Mouse (Mus musculus) embryonic facial prominence, embryonic 12.5 days (tissue): ENCODE data around the gene Acin1. TPM values are rescaled to one million over a fixed set of nuclear protein-coding genes. Genes with fewer than 3 reads are reported as not detected.
A peak's percentile ranks its signal among the peaks of the same experiment; 100 is the strongest.

Experiments used
- ATAC-seq: fragments of 200-750 bp; cut with Nextera tagmentation; 2 replicates; pipeline ENCODE4 v1.8.0; 2017; ENCODE audit not compliant: insufficient number of reproducible peaks, insufficient read depth, low FRiP score, low TSS enrichment
- H3K27ac ChIP-seq: fragments of 300-500 bp; sonication (generic); 2 replicates; pipeline ENCODE4 v1.5.1; 2016; ENCODE audit warnings: mild to moderate bottlenecking
- H3K27me3 ChIP-seq: fragments of 300-500 bp; sonication (generic); 2 replicates; pipeline ENCODE4 v1.6.1; 2016; ENCODE audit warnings: mild to moderate bottlenecking, moderate library complexity
- H3K36me3 ChIP-seq: fragments of 300-500 bp; sonication (generic); 2 replicates; pipeline ENCODE4 v1.6.1; 2016; ENCODE audit warnings: mild to moderate bottlenecking
- H3K4me1 ChIP-seq: fragments of 300-500 bp; sonication (generic); 2 replicates; pipeline ENCODE4 v1.6.1; 2016
- H3K4me2 ChIP-seq: fragments of 300-500 bp; sonication (generic); replicated peaks from 2 replicates; pipeline ENCODE4 v1.6.1; 2016; ENCODE audit warnings: mild to moderate bottlenecking, moderate library complexity
- H3K4me3 ChIP-seq: fragments of 300-500 bp; sonication (generic); 2 replicates; pipeline ENCODE4 v1.5.1; 2016; ENCODE audit warnings: mild to moderate bottlenecking
- H3K9ac ChIP-seq: fragments of 300-500 bp; sonication (generic); 2 replicates; pipeline ENCODE4 v1.6.1; 2016; ENCODE audit warnings: mild to moderate bottlenecking, moderate library complexity
- H3K9me3 ChIP-seq: fragments of 300-500 bp; sonication (generic); 2 replicates; pipeline ENCODE4 v1.6.1; 2016; ENCODE audit warnings: mild to moderate bottlenecking, moderate library complexity
- WGBS: fragments of 180-500 bp; shearing (Covaris S2); methylation state at CpG from one replicate; pipeline ENCODE4 v1.1.7; 2016; 5-methylcytosine and 5-hydroxymethylcytosine counted together
- polyA plus RNA-seq: library from polyadenylated mRNA; unstranded; fragments of >200 nt; fragmentation: Nextera tagmentation; extraction: Ambion mirVana; gene quantifications from 2 replicates; pipeline ENCODE4 v1.2.1, GENCODE M21; 2016

The Acin1 gene
- polyA plus RNA-seq, 1 experiment from 2014 or later = 150 TPM

GRCm38 (mm10) chr14:54640121-54640520 is 46.6 kb downstream of the Acin1 start:
- Histone ChIP-seq H3K27ac (no peak overlapping the region), H3K4me2 (peak overlapping the region; percentile 90), H3K9me3 (no peaks in the 10 kb centered on the region), H3K4me3 (peak overlapping the region; percentile 59), H3K9ac (peak overlapping the region; percentile 83), H3K4me1 (peaks cover 24% of the 10 kb centered on the region), H3K27me3 (no peaks in the 10 kb centered on the region), H3K36me3 (peaks cover 61% of the 10 kb centered on the region)
- ATAC-seq = no peak
- WGBS = 9% methylated on average over 4 of the region's 4 CpGs

GRCm38 (mm10) chr14:54638210-54638609 is 48.5 kb downstream of the Acin1 start:
- peaks cover 54% of the 10 kb centered on the region for H3K36me3 ChIP-seq

GRCm38 (mm10) chr14:54636954-54637353 is 49.8 kb downstream of the Acin1 start:
- ATAC-seq = no peak
- Histone ChIP-seq H3K27ac (no peak overlapping the region), H3K4me2 (no peak overlapping the region), H3K27me3 (no peaks in the 10 kb centered on the region), H3K4me1 (peaks cover 24% of the 10 kb centered on the region), H3K9ac (no peak overlapping the region), H3K36me3 (peaks cover 55% of the 10 kb centered on the region), H3K4me3 (no peak overlapping the region), H3K9me3 (no peaks in the 10 kb centered on the region)
- WGBS = 48% methylated on average over 8 of the region's 8 CpGs

More at GRCm38 (mm10) chr14:54638210-54638609, 48.5 kb downstream of the Acin1 start:
- Histone ChIP-seq H3K4me1 (peaks cover 24% of the 10 kb centered on the region), H3K27ac (no peak overlapping the region), H3K4me3 (no peak overlapping the region), H3K4me2 (no peak overlapping the region), H3K27me3 (no peaks in the 10 kb centered on the region), H3K9me3 (no peaks in the 10 kb centered on the region), H3K9ac (no peak overlapping the region; the same call in 1 of the 2 replicates)
- ATAC-seq = no peak
- WGBS = 78% methylated on average over 5 of the region's 5 CpGs

GRCm38 (mm10) chr14:54634182-54634581 is 52.5 kb downstream of the Acin1 start:
- Histone ChIP-seq H3K4me3 (no peak overlapping the region), H3K4me1 (peaks cover 4% of the 10 kb centered on the region; the same call in 1 of the 2 replicates), H3K27me3 (no peaks in the 10 kb centered on the region), H3K4me2 (no peak overlapping the region), H3K9me3 (no peaks in the 10 kb centered on the region), H3K27ac (no peak overlapping the region), H3K36me3 (peaks cover 75% of the 10 kb centered on the region), H3K9ac (no peak overlapping the region)
- ATAC-seq = no peak
- WGBS = 87% methylated on average over 4 of the region's 4 CpGs

GRCm38 (mm10) chr14:54632252-54632651 is 54.5 kb downstream of the Acin1 start:
- ATAC-seq = no peak
- H3K36me3 ChIP-seq = peaks cover 61% of the 10 kb centered on the region
- no peak overlapping the region for H3K4me2 ChIP-seq
- H3K27ac ChIP-seq = 0 out of 2 replicates have a peak overlapping the region, but pooled peaks have one; percentile 4
- no peaks in the 10 kb centered on the region for H3K9me3 ChIP-seq
- H3K27me3 ChIP-seq = no peaks in the 10 kb centered on the region
- no peaks in the 10 kb centered on the region for H3K4me1 ChIP-seq
- 95% methylated on average over 37 of the region's 37 CpGs for WGBS
- H3K9ac ChIP-seq = 0 out of 2 replicates have a peak overlapping the region, but pooled peaks have one; percentile 15
- no peak overlapping the region for H3K4me3 ChIP-seq

- H3K27me3 ChIP-seq = no peaks in the 10 kb centered on the region
- 63% methylated on average over 4 of the region's 4 CpGs for WGBS
- 0 out of 2 replicates have a peak overlapping the region, but pooled peaks have one; percentile 4 for H3K27ac ChIP-seq
- H3K4me1 ChIP-seq = no peaks in the 10 kb centered on the region
- no peak overlapping the region for H3K4me3 ChIP-seq
- H3K9me3 ChIP-seq = no peaks in the 10 kb centered on the region
- H3K36me3 ChIP-seq = peaks cover 51% of the 10 kb centered on the region
- no peak overlapping the region for H3K4me2 ChIP-seq
- no peak overlapping the region for H3K9ac ChIP-seq
- ATAC-seq = no peak
Measured at GRCm38 (mm10) chr14:54631240-54631599, 55.5 kb downstream of the Acin1 start.

GRCm38 (mm10) chr14:54630583-54631239 is 56.0 kb downstream of the Acin1 start:
- Histone ChIP-seq H3K4me1 (no peaks in the 10 kb centered on the region), H3K4me2 (no peak overlapping the region), H3K27me3 (0 out of 2 replicates have a peak, but pooled peaks cover 2% of the 10 kb centered on the region), H3K9ac (no peak overlapping the region), H3K9me3 (no peaks in the 10 kb centered on the region), H3K36me3 (peaks cover 46% of the 10 kb centered on the region), H3K27ac (0 out of 2 replicates have a peak overlapping the region, but pooled peaks have one; percentile 4), H3K4me3 (no peak overlapping the region)
- ATAC-seq = no peak
- 74% methylated on average over 11 of the region's 11 CpGs for WGBS

- no peak overlapping the region for H3K4me3 ChIP-seq
- H3K4me2 ChIP-seq = no peak overlapping the region
- H3K4me1 ChIP-seq = no peaks in the 10 kb centered on the region
- 93% methylated on average over 2 of the region's 2 CpGs for WGBS
- no peak overlapping the region for H3K9ac ChIP-seq
- peaks cover 45% of the 10 kb centered on the region for H3K36me3 ChIP-seq
- 0 out of 2 replicates have a peak, but pooled peaks cover 5% of the 10 kb centered on the region for H3K27me3 ChIP-seq
- H3K27ac ChIP-seq = no peak overlapping the region
- H3K9me3 ChIP-seq = no peaks in the 10 kb centered on the region
- no peak for ATAC-seq
Measured at GRCm38 (mm10) chr14:54629797-54630196, 56.9 kb downstream of the Acin1 start.

- Histone ChIP-seq H3K9me3 (no peaks in the 10 kb centered on the region), H3K27ac (no peak overlapping the region), H3K9ac (no peak overlapping the region), H3K27me3 (0 out of 2 replicates have a peak, but pooled peaks cover 5% of the 10 kb centered on the region), H3K36me3 (peaks cover 31% of the 10 kb centered on the region), H3K4me1 (no peaks in the 10 kb centered on the region), H3K4me2 (no peak overlapping the region), H3K4me3 (no peak overlapping the region)
- 71% methylated on average over 5 of the region's 5 CpGs for WGBS
- ATAC-seq = no peak
Measured at GRCm38 (mm10) chr14:54628103-54628502, 58.6 kb downstream of the Acin1 start.

- no peak for ATAC-seq
- H3K27me3 ChIP-seq = 0 out of 2 replicates have a peak, but pooled peaks cover 5% of the 10 kb centered on the region
- WGBS = 53% methylated on average over 10 of the region's 10 CpGs
Measured at GRCm38 (mm10) chr14:54624976-54625375, 61.8 kb downstream of the Acin1 start.

GRCm38 (mm10) chr14:54623334-54623733 is 63.4 kb downstream of the Acin1 start:
- Histone ChIP-seq H3K27me3 (0 out of 2 replicates have a peak, but pooled peaks cover 5% of the 10 kb centered on the region), H3K4me3 (no peak overlapping the region), H3K9me3 (no peaks in the 10 kb centered on the region), H3K9ac (no peak overlapping the region), H3K4me2 (no peak overlapping the region), H3K4me1 (no peaks in the 10 kb centered on the region), H3K27ac (no peak overlapping the region), H3K36me3 (no peaks in the 10 kb centered on the region)
- 85% methylated on average over 6 of the region's 6 CpGs for WGBS
- ATAC-seq = no peak

More at GRCm38 (mm10) chr14:54624976-54625375, 61.8 kb downstream of the Acin1 start:
- Histone ChIP-seq H3K4me2 (no peak overlapping the region), H3K9me3 (no peaks in the 10 kb centered on the region), H3K36me3 (0 out of 2 replicates have a peak, but pooled peaks cover 1% of the 10 kb centered on the region), H3K4me3 (no peak overlapping the region), H3K4me1 (no peaks in the 10 kb centered on the region), H3K9ac (no peak overlapping the region), H3K27ac (no peak overlapping the region)

- H3K36me3 ChIP-seq = peaks cover 5% of the 10 kb centered on the region; the same call in 1 of the 2 replicates
- 0 out of 2 replicates have a peak, but pooled peaks cover 5% of the 10 kb centered on the region for H3K4me1 ChIP-seq
- no peak within 1 kb of the TSS for H3K27ac ChIP-seq
- no peak for ATAC-seq
- no peak within 1 kb of the TSS for H3K4me3 ChIP-seq
- WGBS = 78% methylated on average over 1 of the region's 1 CpGs
- no peak within 1 kb of the TSS for H3K9ac ChIP-seq
- H3K9me3 ChIP-seq = no peaks in the 10 kb centered on the region
- no peak within 1 kb of the TSS for H3K4me2 ChIP-seq
- 0 out of 2 replicates have a peak, but pooled peaks cover 5% of the 10 kb centered on the region for H3K27me3 ChIP-seq
Measured at GRCm38 (mm10) chr14:54621133-54621532, 65.6 kb downstream of the Acin1 start, which contains the start of gene Psmb11. Gene Psmb11 (plus strand): TSS chr14:54621433.
